Mouse (Mus musculus) liver, embryonic 18 days (tissue): ENCODE measurements around the gene Duxbl3. TPM values are rescaled to one million over a fixed set of nuclear protein-coding genes. Genes with fewer than 3 reads are reported as not detected.

Experiments used
- polyA plus RNA-seq: library from polyadenylated mRNA; depleted of rRNA; stranded (reverse); fragments of >200 nt; gene quantifications from 2 replicates; pipeline ENCODE4 v1.2.3, GENCODE M21; 2012; rRNA removed

The Duxbl3 gene
- 0.08 TPM in 1 of 2 replicates, not detected in the other for polyA plus RNA-seq

GRCm38 (mm10) chr14:26257756-26258617 is at the start of gene Duxbl3:
TSS of gene Duxbl3 (plus strand) at chr14:26257962.

Other genes starting within 250 kb of the Duxbl3 start
- 8.0 and 9.0 TPM in 2 replicates for gene Gm9780, start 215.3 kb upstream of the Duxbl3 start, polyA plus RNA-seq
- gene Tmem254c, start 190.6 kb upstream of the Duxbl3 start, polyA plus RNA-seq: 13.1 and 17.1 TPM in 2 replicates
- gene Cphx2, start 176.4 kb upstream of the Duxbl3 start, polyA plus RNA-seq: 0.12 and 0.23 TPM in 2 replicates
- 0.03 and 0.29 TPM in 2 replicates for gene Cphx3, start 175.7 kb upstream of the Duxbl3 start, polyA plus RNA-seq
- gene Duxbl2, start 139.6 kb upstream of the Duxbl3 start, polyA plus RNA-seq: not detected in 2 replicates
- gene Plac9b, start 75.5 kb upstream of the Duxbl3 start, polyA plus RNA-seq: 2.0 and 3.3 TPM in 2 replicates
- gene Tmem254b, start 50.9 kb upstream of the Duxbl3 start, polyA plus RNA-seq: 17.6 and 18.6 TPM in 2 replicates